Mouse (Mus musculus) lung, postnatal 0 days (tissue): ENCODE results near the gene Swt1.
A peak's percentile ranks its signal among the peaks of the same experiment; 100 is the strongest.

Experiments used
- CTCF ChIP-seq: IDR thresholded peaks from 2 replicates; pipeline ENCODE4 v1.5.1; 2016; ENCODE audit warnings: antibody characterized with exemption, mild to moderate bottlenecking
- EP300 ChIP-seq: IDR thresholded peaks from 2 replicates; pipeline ENCODE4 v1.6.1; 2016; ENCODE audit warnings: antibody characterized with exemption, mild to moderate bottlenecking, control low read depth

DNA sequence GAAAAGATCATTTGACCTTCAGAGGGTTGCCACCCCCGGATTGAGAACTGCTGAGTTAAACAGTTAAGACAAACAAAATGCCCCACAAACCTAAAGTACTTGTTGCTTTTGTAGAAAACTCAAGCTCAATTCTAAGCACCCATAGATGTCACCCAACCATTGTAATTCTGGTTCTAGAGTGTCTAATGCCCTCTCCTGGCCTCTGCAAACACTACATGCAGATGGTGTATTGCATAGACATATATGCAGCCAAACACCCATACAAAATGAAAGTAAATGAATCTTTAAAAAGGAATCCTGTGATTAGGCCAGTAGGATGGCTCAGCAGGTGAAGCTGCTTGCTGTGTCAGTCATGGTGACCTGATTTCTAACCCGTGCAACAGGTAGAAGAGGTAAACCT lies 75.3 kb downstream of the Swt1 start:
- peak; percentile 74 for TF ChIP-seq CTCF
- no peak for TF ChIP-seq EP300
